In genomic region chr6:34003033-34003432, GRCm38 (mm10) we compare ENCODE assay signal across 18 mouse cellular contexts. TPM values are rescaled to one million over a fixed set of nuclear protein-coding genes. Genes with fewer than 3 reads are reported as not detected.
"Had no signal": no experiment of that assay in that cellular context is flagged by ENCODE, and none has a peak within 500 bp of the region (broad histone marks: within the 10 kb centered on the region; RNA-seq: fewer than 3 reads in every experiment).

No protein-coding gene starts in this region.

- H3K4me1 ChIP-seq: neural tube, embryonic 13.5 days; neural tube, embryonic 15.5 days; stomach, embryonic 15.5 days had no signal

- H3K9me3 ChIP-seq: neural tube, embryonic 13.5 days; neural tube, embryonic 15.5 days; stomach, embryonic 15.5 days had no signal

- H3K9ac ChIP-seq: neural tube, embryonic 13.5 days; neural tube, embryonic 15.5 days; stomach, embryonic 15.5 days had no signal

- H3K4me3 ChIP-seq: neural tube, embryonic 13.5 days; neural tube, embryonic 15.5 days; stomach, embryonic 15.5 days had no signal

- H3K36me3 ChIP-seq: neural tube, embryonic 13.5 days; neural tube, embryonic 15.5 days; stomach, embryonic 15.5 days had no signal

- DNase-seq: retina, postnatal 1 day; right cerebral cortex, adult 18-20 months; right cerebral cortex, postnatal 14 days; right cerebral cortex, postnatal 25 days; right cerebral cortex, postnatal 4 days; spleen, adult 18-20 months; thymus, adult 18-20 months; thymus, adult 2 months; thymus, postnatal 14 days; thymus, postnatal 25 days; thymus, postnatal 36 days; thymus, postnatal 4 days had no signal

- H3K27ac ChIP-seq: neural tube, embryonic 13.5 days; neural tube, embryonic 15.5 days; stomach, embryonic 15.5 days; stomach, postnatal 0 days had no signal

RNA-seq across cellular contexts. Expression of gene Lrguk, which starts 26.2 kb away (rescaled TPM):
- total RNA-seq: neutrophil, adult 5-6 weeks had no signal
- polyA plus RNA-seq: small intestine, adult 2 months had no signal
